Mouse (Mus musculus) C2C12 (cell line): ENCODE results near the gene Cox7c.

ENCODE experiments used
- CTCF ChIP-seq: IDR thresholded peaks from one replicate; pipeline ENCODE4 v1.5.1; 2011; ENCODE audit not compliant: control insufficient read depth, insufficient read depth, insufficient read length
- MAX ChIP-seq: IDR thresholded peaks from one replicate; pipeline ENCODE4 v1.6.1; 2011; ENCODE audit warnings: mild to moderate bottlenecking, control low read depth
- MYOG ChIP-seq: IDR thresholded peaks from one replicate; pipeline ENCODE4 v1.6.1; 2011; ENCODE audit not compliant: control insufficient read depth, insufficient read length; ENCODE audit errors: extremely low read depth

DNA sequence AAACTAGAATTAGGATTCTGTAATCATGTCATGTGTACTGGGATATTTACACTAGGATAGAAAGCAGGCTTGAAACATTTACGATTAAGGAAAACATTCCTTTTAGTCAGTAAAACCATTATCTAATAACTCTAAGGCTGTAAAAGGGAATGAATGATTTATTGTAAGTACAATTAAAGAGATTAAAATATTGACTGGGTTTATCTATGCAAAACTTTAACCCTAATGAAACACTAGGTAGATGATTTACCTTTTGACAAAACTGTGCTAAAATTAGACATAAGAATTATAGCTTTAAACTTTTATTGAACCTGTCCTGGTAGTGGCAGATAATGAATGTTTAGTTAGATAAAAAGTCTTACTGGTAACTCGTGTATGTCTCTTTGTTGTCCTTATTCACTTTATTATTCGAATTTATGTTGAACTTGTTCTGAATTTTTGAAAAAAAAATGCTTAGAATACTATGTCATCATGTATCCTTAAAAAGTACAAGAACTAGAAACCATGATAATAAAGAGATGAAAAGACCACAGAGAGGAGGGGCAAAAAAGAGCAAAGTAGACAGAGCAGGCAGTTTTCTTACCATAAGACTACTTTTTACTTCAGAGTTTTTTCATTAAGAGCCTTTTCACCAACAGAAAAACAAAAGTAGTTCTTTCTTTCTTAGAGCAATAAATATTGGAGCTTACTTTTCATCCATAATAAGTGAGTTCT is 21.5 kb upstream of the Cox7c start:
- no peak for TF ChIP-seq CTCF
- TF ChIP-seq MYOG: no peak
- no peak for TF ChIP-seq MAX
